Mouse (Mus musculus) stomach, postnatal 0 days (tissue): ENCODE measurements around the gene Ercc2.

Experiments used
- CTCF ChIP-seq: IDR thresholded peaks from 2 replicates; pipeline ENCODE4 v1.5.1; 2016; ENCODE audit warnings: antibody characterized with exemption, low read depth, mild to moderate bottlenecking, moderate library complexity
- EP300 ChIP-seq: optimal IDR thresholded peaks from 2 replicates; pipeline ENCODE3; 2016; ENCODE audit warnings: antibody characterized with exemption

DNA sequence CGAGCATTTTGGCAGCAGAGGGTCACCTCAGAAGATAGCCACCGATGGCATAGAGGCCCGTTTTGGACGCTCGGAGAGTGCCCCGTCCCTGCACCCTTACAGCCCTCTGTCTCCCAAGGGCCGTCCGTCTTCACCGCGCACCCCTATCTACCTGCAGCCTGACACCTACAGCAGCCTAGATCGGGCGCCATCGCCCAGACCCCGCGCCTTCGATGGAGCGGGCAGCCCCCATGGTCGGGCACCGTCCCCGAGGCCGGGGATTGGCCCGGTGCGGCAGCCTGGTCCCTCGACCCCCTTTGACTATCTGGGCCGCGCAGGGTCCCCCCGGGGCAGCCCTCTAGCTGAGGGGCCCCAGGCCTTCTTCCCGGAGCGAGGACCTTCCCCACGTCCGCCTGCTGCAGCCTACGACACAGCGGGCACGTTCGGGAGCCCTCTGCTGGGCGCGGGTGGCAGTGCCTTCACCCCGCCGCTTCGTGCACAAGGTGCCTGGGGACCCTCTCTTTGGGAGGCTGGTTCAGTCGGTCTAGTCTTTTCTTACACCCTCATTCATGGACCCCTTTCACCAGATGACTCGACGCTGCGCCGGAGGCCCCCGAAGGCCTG, 11.9 kb upstream of the Ercc2 start:
- peak; percentile 83 for TF ChIP-seq CTCF
- TF ChIP-seq EP300, result no peak
